Mouse (Mus musculus) lung, adult 10 weeks (tissue): ENCODE measurements around the gene Fam196a. TPM values are rescaled to one million over a fixed set of nuclear protein-coding genes. Genes with fewer than 3 reads are reported as not detected.

ENCODE experiments used
- polyA plus RNA-seq: library from polyadenylated mRNA; stranded (reverse); fragments of 350-450 nt; fragmentation: Illumina TruSeq; extraction: RNeasy Lipid Tissue Mini Kit (QIAGEN cat#74804); gene quantifications from one replicate; pipeline ENCODE4 v1.2.3, GENCODE M21; 2014; ENCODE audit warnings: low read depth, low replicate concordance; ENCODE audit not compliant: insufficient read depth

Gene Fam196a
- polyA plus RNA-seq: 0.28 TPM

DNA sequence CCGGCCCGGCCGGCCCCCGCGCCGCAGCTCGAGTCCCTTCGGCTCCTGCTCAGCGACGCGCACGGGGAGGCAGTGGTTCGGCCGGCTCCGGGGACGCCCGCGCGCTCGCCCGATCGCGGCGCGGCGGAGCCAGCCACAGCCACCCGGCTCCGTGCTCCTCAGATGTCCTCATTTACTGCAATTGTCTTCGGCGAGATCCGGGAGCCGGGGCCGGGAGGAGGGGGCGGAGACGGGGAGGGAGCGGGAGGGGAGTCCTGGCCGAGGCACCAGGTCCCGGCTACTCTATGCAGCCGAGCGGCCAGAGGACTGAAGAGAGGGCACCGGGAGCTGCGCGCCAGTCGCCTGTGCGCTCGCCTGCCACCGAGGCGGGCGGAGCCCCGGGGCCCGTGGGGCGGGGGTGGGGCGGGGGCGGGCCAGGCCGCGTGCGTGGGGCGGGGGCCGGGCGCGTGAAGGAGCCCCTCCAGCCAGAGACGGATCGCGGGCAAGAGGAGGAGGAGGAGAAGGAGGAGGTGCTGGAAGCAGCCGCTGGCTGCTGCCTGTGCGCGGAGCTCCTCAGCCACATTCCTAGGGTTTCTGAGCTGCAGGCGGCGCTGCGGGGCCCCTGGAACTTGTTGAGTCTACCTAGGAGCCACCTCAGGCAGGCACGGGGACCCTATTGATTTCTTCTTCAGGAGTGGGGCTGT, at the start of gene Fam196a:
Gene Fam196a (minus strand): TSS at position 504 of the 683 bp plus-strand sequence.

